Mouse (Mus musculus) bone marrow macrophage, adult 2 months (primary cell): ENCODE measurements at regions not wholly inside any gene's neighbourhood (a gene's known extent, or its start where the extent isn't known, plus 50 kb on each side); places are given as distances from the start of the nearest gene placed in this dataset.

Experiments
- H3K27ac ChIP-seq: 2 replicates; pipeline ENCODE4 v1.5.1; 2012; ENCODE audit warnings: low read depth, low read length; ENCODE audit not compliant: insufficient read depth
- H3K4me1 ChIP-seq: 2 replicates; pipeline ENCODE4 v1.6.1; 2012; ENCODE audit warnings: low read length; ENCODE audit not compliant: control insufficient read depth, insufficient read depth
- H3K4me3 ChIP-seq: 2 replicates; pipeline ENCODE4 v1.5.1; 2012; ENCODE audit warnings: mild to moderate bottlenecking, low read length, moderate library complexity; ENCODE audit not compliant: insufficient read depth
- CTCF ChIP-seq: IDR thresholded peaks from 2 replicates; pipeline ENCODE4 v1.5.1; 2012; ENCODE audit warnings: low read depth, mild to moderate bottlenecking, low read length, moderate library complexity
- POLR2A ChIP-seq: IDR thresholded peaks from 2 replicates; pipeline ENCODE4 v1.6.1; 2012; ENCODE audit warnings: mild to moderate bottlenecking, low read depth, low read length, borderline replicate concordance

GRCm38 (mm10) chr8:7945966-7946775 is 714.9 kb downstream of the Efnb2 start:
- Histone ChIP-seq H3K4me3 (no peak overlapping the region), H3K4me1 (no peaks in the 10 kb centered on the region), H3K27ac (no peak overlapping the region)
- TF ChIP-seq CTCF = no peak
- TF ChIP-seq POLR2A = no peak

GRCm38 (mm10) chr8:7936596-7936995 is 724.4 kb downstream of the Efnb2 start:
- H3K4me3 ChIP-seq = no peak overlapping the region
- no peaks in the 10 kb centered on the region for H3K4me1 ChIP-seq
- TF ChIP-seq POLR2A (no peak), CTCF (no peak)
- H3K27ac ChIP-seq = no peak overlapping the region

GRCm38 (mm10) chr8:7919416-7919815 is 741.6 kb downstream of the Efnb2 start:
- Histone ChIP-seq H3K4me3 (no peak overlapping the region), H3K4me1 (no peaks in the 10 kb centered on the region)
- TF ChIP-seq POLR2A (no peak), CTCF (no peak)

GRCm38 (mm10) chr8:7894338-7894737 is 766.7 kb downstream of the Efnb2 start:
- no peak overlapping the region for H3K27ac ChIP-seq
- H3K4me3 ChIP-seq = no peak overlapping the region
- H3K4me1 ChIP-seq = no peaks in the 10 kb centered on the region
- TF ChIP-seq CTCF = no peak
- no peak for TF ChIP-seq POLR2A

More at GRCm38 (mm10) chr8:7919416-7919815, 741.6 kb downstream of the Efnb2 start:
- H3K27ac ChIP-seq = no peak overlapping the region

- no peak overlapping the region for H3K4me3 ChIP-seq
- TF ChIP-seq CTCF (no peak), POLR2A (no peak)
Measured at GRCm38 (mm10) chr8:7853169-7853568, 807.9 kb downstream of the Efnb2 start.

GRCm38 (mm10) chr8:7850573-7850972 is 810.5 kb downstream of the Efnb2 start:
- Histone ChIP-seq H3K4me1 (no peaks in the 10 kb centered on the region), H3K27ac (no peak overlapping the region), H3K4me3 (no peak overlapping the region)
- TF ChIP-seq POLR2A (no peak), CTCF (no peak)

More at GRCm38 (mm10) chr8:7853169-7853568, 807.9 kb downstream of the Efnb2 start:
- no peak overlapping the region for H3K27ac ChIP-seq
- H3K4me1 ChIP-seq = no peaks in the 10 kb centered on the region

GRCm38 (mm10) chr8:7831948-7832347 is 829.1 kb downstream of the Efnb2 start:
- Histone ChIP-seq H3K4me3 (no peak overlapping the region), H3K4me1 (no peaks in the 10 kb centered on the region), H3K27ac (no peak overlapping the region)
- TF ChIP-seq POLR2A = no peak
- no peak for TF ChIP-seq CTCF

- Histone ChIP-seq H3K4me1 (no peaks in the 10 kb centered on the region), H3K4me3 (no peak overlapping the region), H3K27ac (no peak overlapping the region)
- TF ChIP-seq CTCF = no peak
- TF ChIP-seq POLR2A = no peak
Measured at GRCm38 (mm10) chr8:7827811-7828210, 833.2 kb downstream of the Efnb2 start.

- Histone ChIP-seq H3K27ac (no peak overlapping the region), H3K4me1 (no peaks in the 10 kb centered on the region), H3K4me3 (no peak overlapping the region)
- TF ChIP-seq POLR2A (no peak), CTCF (no peak)
Measured at GRCm38 (mm10) chr8:7808395-7808794, 852.6 kb downstream of the Efnb2 start.

- Histone ChIP-seq H3K4me3 (no peak overlapping the region), H3K27ac (no peak overlapping the region), H3K4me1 (no peaks in the 10 kb centered on the region)
- TF ChIP-seq POLR2A = no peak
- no peak for TF ChIP-seq CTCF
Measured at GRCm38 (mm10) chr8:7799221-7799620, 861.8 kb downstream of the Efnb2 start.
